Mouse (Mus musculus) kidney, postnatal 14 days (tissue): ENCODE measurements around the gene Flnc.
A peak's percentile ranks its signal among the peaks of the same experiment; 100 is the strongest.

Experiments used
- DNase-seq: peaks from one replicate; pipeline ENCODE4 v3.0.0; 2022; ENCODE audit warnings: mixed read lengths

The Flnc gene

GRCm38 (mm10) chr6:29432676-29433037, 399 bp upstream of the Flnc start:
- DNase-seq, result no peak

- DNase-seq, result no peak
Measured at GRCm38 (mm10) chr6:29433804-29434795, 1.0 kb downstream of the Flnc start.

GRCm38 (mm10) chr6:29434911-29435691, 2.0 kb downstream of the Flnc start:
- no peak for DNase-seq

GRCm38 (mm10) chr6:29435940-29436451, 2.9 kb downstream of the Flnc start:
- DNase-seq, result no peak

GRCm38 (mm10) chr6:29436461-29436934, 3.4 kb downstream of the Flnc start:
- peak; percentile 22 for DNase-seq

GRCm38 (mm10) chr6:29439251-29439650, 6.2 kb downstream of the Flnc start:
- DNase-seq, result no peak

GRCm38 (mm10) chr6:29439789-29440188, 6.7 kb downstream of the Flnc start:
- no peak for DNase-seq

- peak; percentile 38 for DNase-seq
Measured at GRCm38 (mm10) chr6:29444773-29445172, 11.7 kb downstream of the Flnc start.

- no peak for DNase-seq
Measured at GRCm38 (mm10) chr6:29445354-29445753, 12.3 kb downstream of the Flnc start.

GRCm38 (mm10) chr6:29449858-29450257, 16.8 kb downstream of the Flnc start:
- no peak for DNase-seq

- DNase-seq, result no peak
Measured at GRCm38 (mm10) chr6:29450667-29451066, 17.6 kb downstream of the Flnc start.

GRCm38 (mm10) chr6:29461502-29461901, 28.4 kb downstream of the Flnc start:
- no peak for DNase-seq

GRCm38 (mm10) chr6:29463388-29463787, 30.3 kb downstream of the Flnc start:
- no peak for DNase-seq

- DNase-seq, result peak; percentile 96
Measured at GRCm38 (mm10) chr6:29467583-29468354, 34.7 kb downstream of the Flnc start, which contains the start of gene Atp6v1f. Gene Atp6v1f, plus strand, starts transcription at chr6:29467718.

GRCm38 (mm10) chr6:29468851-29469250, 35.8 kb downstream of the Flnc start:
- DNase-seq, result peak; percentile 43

- DNase-seq, result no peak
Measured at GRCm38 (mm10) chr6:29471137-29471536, 38.1 kb downstream of the Flnc start, which contains the start of gene Atp6v1fnb. Gene Atp6v1fnb, plus strand, starts transcription at chr6:29471437.

GRCm38 (mm10) chr6:29473941-29474691, 41.1 kb downstream of the Flnc start:
- peak; percentile 91 for DNase-seq

- peak; percentile 41 for DNase-seq
Measured at GRCm38 (mm10) chr6:29474736-29475135, 41.7 kb downstream of the Flnc start.

GRCm38 (mm10) chr6:29482691-29483090, 49.6 kb downstream of the Flnc start:
- no peak for DNase-seq

GRCm38 (mm10) chr6:29484716-29485559, 51.9 kb downstream of the Flnc start:
- DNase-seq, result peak; percentile 68

- DNase-seq, result no peak
Measured at GRCm38 (mm10) chr6:29485951-29486350, 52.9 kb downstream of the Flnc start.
